Mouse (Mus musculus) embryo, embryonic 9.5 days (tissue): Measurements from ENCODE around the gene H2-Aa.

Experiments used
- DNase-seq: peaks from one replicate; pipeline ENCODE4 v3.0.0-alpha.2; 2017; ENCODE audit errors: extremely low spot score

H2-Aa gene

DNA sequence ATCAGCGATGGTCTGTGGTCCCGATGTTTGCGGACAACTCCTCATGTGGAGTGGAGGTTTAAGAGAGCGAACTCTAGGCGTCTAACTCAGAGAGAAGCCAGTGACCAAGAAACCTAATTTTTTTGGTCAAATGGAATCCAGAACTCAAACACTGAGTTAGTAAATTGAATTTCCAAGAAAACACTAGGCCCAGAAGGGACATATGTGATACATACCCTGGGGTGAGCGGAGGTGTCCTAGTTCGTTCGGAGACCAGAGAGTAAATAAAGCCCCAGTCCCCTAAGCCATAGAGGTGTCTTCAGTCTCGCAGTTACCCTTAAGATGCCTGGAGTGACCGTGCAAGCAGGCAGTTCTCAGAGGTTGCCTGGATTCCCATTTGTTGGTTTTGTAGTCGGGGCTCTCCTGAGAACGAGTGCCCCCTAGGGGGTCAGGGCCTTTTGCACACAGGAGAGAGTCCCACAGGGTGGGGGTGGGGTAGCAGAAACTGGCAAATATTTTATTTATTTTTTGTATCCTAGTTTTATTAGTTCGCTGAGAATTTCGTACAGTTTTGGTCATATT, 23.7 kb downstream of the H2-Aa start:
- peak; percentile 62 for DNase-seq

DNA sequence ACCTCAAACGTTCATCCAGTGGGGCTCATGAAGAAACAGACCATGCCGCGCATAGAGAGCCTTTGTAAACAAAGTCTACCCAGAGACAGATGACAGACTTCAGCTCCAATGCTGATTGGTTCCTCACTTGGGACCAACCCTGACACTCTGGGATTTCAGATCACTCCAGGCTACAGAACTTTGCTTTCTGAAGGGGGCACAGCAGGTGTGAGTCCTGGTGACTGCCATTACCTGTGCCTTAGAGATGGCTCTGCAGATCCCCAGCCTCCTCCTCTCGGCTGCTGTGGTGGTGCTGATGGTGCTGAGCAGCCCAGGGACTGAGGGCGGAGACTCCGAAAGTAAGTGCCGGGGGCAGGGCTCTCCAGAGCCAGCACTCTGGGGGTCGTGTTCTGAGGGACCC, 24.6 kb downstream of the H2-Aa start:
- peak; percentile 90 for DNase-seq

DNA sequence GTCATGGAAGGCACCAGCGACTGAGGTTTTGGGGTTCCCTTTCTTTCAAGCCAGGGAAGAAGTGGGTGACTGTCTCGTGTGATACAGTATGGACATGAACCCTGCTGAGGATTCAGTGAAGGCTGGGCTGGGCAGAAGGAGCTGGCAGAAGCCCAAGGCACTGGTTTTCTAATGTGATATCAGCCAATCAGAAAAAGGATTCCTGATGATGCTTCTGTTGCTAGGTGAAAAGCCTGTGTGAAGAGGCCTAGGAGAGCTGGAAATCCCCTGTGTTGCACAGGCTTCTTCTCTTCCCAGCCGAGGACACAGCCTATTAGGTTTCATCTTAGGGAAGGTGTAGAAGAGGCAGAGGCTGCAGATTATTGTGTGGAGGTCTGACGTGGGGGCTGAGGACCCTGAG, 26.1 kb downstream of the H2-Aa start:
- peak; percentile 72 for DNase-seq

DNA sequence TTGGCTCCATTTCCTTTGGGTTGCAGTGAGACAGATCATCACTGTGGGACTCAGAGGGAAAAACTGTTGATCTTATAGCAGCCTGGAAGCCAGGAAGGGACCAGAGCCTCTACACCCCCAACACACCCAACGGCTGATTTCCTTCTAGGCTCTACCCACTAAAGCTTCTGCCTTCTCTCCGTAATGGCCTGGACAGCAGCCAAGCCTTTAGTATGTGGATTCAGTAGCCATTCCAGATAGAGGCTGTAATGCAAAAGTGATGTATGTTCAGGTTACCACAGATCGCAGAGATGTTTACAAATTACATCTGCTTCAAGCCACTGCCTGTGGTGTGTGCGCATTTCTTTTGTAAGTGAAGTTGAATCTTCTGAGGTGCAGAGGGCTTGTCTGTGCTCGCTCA, 27.1 kb downstream of the H2-Aa start:
- DNase-seq = no peak

DNA sequence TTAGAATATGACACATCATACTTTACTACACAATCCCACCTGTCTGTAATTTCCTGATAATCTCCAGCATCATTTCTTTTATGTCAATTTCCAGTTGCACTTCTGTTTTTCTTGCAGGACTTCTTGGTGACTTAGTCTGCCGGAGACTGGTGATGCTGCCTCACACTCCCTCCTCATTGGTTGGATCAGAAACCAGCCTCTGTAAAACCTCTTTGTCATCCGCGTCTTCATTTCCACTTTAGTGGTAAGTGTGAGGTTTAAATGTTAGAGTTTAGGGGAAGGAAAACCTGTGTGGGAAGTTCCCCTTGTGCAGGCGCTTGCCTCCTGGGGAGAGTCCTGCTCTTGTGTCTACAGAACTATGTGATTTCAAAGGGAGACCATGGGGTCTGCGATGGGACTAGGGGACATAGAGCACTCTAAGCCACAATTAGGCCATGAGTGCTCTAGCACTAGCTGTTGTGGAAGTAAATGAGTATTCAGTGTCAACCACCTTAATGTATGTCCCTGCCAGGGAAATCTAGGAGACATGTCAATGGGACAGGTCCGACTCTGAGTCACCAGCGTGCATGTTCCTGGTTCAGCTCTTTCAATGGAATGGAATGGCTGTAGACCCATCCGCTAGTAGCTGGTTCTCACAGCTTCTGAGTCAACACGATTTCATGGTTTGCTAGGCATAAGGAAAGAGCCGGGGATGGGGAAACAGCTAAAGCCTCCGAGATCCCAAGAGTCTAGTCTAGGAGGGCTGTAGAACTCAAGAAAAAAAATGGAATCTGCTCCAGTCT, 29.8 kb downstream of the H2-Aa start, which contains the start of gene H2-Ab1:
Gene H2-Ab1 (plus strand): TSS at position 96 of the 782 bp plus-strand sequence.
- DNase-seq = peak; percentile 37

DNA sequence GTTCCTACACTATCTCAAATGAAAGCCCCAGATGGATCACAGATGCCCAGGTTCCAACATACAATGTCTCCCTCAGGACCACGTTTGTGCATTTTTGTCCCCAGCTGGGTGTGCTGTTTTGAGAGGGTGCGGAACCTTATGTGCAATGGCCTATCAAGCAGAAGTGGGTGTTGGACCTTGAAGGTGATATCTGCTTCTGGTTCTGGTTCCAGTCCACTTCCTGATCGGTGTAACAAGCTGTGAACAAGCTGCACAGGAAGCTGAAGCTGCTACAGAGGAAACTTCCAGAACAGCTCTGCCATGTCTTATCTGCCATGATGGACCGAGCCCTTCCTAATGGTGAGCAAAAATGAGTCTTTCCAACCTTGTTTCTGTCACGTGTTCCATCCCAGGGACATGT, 31.1 kb downstream of the H2-Aa start:
- no peak for DNase-seq

DNA sequence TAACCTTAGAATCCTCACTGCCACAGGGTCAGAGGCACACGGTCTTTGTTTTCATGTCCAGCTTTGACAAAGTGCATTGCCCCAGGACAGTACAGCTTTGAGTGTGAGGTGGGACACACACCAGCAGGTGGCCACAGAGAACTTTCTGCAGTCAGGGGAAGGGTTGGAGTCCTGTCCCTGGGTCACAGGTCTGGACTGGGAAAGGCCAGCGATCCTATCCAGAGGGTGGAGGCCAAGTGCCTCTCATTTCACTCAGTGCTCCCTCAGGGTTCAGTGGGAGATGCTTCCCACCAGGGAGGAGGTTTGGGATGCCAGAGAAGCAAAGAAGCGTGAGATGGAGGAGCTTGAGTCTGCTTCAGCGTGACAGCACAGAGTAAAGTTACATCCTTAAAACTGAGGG, 36.0 kb downstream of the H2-Aa start:
- no peak for DNase-seq

DNA sequence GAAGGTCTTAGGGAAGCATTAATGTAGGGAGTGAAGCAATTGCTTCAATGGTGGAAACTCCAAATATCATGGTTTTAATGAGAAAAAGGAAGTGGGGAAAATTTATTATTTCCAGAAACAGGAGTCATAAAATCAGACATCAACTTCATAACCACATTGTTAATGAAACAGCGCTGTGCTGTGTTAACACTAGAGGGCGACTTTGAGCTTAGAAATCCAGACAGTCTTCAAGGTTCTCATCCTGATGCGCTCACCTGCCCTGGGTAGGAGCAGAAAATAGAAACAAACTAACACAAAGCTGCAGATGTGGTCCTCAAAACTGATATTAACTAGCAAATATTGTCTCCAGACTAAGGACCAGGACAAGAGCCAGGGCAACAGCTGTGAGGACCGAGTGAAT, 37.7 kb downstream of the H2-Aa start:
- DNase-seq = peak; percentile 20

DNA sequence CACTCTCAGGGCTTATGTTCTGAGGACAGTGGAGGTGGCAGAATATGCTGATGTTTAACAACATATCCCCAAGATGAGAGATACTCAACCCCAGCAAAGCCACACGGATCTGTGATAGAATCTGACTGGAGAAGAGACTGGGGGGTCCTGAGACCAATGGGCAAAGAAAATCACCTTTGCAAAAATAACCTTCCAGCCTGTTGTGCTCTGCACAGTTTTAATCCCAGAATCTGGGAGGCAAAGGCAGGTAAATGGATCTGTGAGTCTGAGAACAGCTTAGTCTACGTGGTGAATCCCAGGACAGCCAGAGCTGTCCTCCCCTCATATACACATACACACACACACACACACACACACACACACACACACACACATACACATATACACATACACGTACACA, 38.3 kb downstream of the H2-Aa start:
- no peak for DNase-seq

DNA sequence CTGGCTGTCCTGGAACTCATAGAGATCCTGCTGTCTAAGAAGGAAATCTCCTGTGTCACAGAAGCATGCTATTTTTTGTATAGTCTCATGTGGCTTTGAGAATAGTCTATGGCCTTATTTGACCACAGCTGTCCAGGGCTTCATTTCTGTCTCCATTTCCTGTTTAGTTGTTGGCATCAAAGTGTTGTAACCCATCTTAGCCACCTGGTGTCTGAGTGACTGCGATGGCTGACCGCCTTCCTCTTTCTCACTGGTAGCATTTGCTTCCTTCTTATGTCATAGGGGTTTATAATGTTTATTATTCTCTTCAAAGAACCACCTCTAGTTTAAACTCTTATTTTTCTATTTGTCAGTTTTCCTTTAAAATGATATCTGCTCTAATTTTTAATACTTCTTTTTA, 38.9 kb downstream of the H2-Aa start:
- DNase-seq = no peak

DNA sequence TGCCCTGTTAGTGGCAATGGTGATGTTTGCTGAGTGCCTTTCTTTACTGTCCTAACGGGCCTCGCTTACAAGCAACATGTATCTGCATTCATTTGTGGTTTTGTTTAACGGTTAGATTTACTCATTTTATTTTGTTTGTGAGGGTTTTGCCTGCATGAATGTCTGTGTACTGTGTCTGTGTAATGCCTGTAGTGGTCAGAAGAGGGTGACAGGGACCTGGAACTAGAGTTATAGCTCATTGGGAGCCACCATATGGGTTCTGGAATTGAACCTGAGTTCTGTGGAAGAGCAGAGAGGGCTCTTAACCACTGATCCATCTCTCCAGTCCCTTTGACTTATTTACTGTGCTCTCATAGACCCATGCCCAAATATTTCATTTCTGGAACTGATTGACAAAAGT, 40.6 kb downstream of the H2-Aa start:
- no peak for DNase-seq

DNA sequence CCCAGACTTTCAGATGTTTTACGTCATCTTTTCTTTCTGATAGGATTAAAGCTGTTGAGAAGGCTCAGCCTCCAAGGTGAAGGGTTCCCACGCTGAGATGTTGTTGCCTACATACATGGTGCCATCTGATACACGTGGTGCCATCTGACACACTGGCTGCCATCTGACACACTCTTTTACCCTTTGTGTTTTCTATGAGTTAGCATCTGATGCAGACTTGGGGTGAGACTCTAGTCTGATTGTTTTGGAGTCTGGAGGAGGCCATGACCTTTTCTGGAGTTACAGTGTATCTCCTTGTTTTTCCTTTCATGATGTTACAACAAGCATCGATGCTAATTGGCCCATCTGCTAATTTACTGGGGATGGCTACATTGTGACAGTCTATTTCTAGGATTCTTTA, 43.0 kb downstream of the H2-Aa start:
- DNase-seq = no peak

DNA sequence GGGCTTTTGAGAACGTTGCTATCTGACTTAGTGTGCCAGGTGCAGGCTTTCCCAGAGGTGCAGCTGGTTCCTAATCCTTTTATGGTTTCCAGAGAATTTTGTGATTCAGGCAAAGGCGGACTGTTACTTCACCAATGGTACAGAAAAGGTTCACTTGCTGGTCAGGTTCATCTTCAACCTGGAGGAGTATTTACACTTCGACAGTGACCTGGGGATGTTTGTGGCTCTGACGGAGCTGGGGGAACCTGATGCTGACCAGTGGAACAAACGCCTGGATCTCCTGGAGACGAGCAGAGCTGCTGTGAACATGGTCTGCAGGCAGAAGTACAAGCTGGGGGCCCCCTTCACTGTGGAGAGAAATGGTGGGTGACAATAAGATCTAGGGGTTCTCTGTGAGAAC, 46.7 kb downstream of the H2-Aa start:
- no peak for DNase-seq

DNA sequence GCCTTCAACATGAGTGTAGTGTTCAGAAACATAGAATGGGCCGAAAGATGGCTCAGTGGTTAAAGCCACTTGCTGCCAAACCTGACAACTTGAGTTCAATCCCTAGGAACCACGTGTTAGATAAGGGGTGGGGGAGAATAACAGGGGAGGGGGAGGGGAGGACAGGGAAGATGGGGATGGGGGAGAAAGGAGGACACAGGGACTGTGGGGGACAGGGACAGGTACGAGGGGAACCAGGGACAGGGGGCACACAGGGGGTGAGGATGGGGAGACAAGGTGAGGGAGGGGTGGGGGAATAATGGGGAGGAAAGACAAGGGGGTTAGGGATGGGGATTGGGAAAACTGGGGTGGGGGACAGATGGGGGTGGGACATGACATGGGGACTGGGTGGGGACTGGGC, 47.3 kb downstream of the H2-Aa start:
- no peak for DNase-seq

DNA sequence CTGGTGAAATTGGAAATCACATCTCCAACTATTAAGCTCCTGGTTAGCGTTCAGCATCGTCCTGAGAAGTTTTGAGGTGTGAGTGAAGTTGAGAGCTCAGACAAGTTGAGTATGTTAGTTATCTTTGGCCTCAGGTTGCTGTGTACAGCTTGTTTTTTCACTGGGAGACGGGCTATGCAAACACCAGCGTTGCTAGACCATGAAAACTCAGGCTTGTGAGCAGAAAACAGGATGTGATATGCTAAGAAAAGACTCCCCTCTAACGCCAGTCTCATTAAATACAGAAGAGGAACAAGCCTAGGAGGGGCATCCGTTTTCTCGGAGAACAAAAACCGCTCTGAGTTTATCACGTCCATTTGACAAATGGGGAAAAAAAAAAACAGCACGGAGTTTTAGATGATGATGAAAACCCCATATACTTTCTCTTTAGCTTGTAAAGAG, 48.0 kb downstream of the H2-Aa start:
- DNase-seq = no peak

DNA sequence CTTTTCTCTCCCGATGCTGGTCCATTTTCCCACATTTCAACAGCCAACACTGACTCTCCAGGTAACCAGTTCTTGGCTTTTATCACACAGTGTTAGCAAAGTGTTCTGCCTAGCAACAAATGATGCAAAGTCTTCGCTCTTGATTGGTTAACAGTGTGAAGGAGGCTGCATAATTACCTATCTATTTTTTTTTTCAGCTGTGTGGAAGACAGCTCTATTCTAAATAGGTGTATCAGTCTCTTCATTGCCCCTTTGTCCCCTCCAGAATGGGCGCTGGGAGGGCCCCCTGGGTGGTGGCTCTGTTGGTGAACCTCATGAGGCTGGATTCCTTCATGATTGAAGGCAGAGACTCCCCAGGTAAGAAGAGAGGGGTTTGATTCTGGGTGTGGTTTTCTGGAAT, 48.9 kb downstream of the H2-Aa start, which contains the start of gene H2-Ob:
Gene H2-Ob (plus strand): TSS at position 198 of the 400 bp plus-strand sequence.
- no peak for DNase-seq

DNA sequence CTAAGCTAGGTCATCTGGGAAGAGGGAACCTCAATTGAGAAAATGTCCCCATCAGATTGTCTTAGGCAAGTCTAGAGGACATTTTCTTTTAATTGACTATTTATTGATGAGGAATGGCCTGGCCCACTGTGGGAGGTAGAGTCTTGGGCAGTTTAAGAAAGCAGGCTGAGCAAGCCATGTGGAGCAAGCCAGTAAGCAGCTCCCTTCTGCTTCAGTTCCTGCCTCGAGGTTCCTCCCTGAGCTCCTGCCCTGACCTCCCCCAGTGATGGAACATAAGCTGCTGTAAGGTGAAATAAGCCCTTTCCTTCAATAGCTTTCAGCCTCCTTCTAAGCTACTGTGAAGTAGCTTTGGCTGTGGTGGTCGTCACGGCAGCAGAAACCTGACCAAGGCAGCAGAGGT, 49.9 kb downstream of the H2-Aa start:
- no peak for DNase-seq

DNA sequence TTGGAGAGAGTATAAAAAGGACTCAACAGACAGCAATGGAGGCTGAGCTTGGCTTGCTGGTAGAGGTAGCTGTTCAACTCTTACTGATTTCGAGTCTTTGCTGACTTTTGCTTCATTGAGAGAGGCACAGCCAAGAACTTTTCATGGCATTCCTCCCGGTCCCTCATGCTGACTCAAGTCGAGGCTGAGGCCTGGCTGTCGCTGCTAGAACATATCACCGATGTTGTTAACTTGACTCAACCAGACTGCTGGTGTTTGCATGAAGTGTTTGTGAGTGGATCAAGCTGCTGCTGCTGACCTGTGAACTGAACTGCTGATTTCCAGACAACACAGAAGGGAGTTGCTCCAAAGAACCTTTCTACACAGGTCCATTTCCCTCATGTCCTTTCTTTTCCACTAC, 50.9 kb downstream of the H2-Aa start:
- no peak for DNase-seq

DNA sequence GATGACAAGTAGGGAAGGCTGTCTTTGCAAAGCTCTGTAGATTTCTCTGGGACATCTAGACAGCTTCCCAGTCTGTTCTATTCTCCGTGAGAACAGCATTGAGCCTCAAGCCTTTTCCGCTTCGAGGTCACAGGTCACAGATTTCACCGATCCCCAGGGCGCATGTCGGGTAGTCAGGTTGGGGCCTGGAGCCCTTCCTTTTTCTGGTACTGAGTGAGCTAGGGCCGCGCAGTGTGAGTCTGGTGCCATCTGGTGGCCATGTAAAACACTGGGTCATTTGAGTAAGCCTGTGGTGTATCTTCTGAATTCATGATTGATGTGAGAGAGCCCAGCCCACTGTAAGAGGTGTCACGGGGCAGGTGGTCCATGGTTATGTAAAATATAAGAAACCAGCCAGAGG, 52.7 kb downstream of the H2-Aa start:
- peak; percentile 17 for DNase-seq
